Mouse (Mus musculus) heart, adult 2 months (tissue): ENCODE results near the gene Ap4s1.

Source experiments
- CTCF ChIP-seq: fragments of 200-600 bp; IDR thresholded peaks from 2 replicates; pipeline ENCODE4 v1.8.1; 2022; ENCODE audit warnings: antibody characterized with exemption, mild to moderate bottlenecking, moderate library complexity
- POLR2A ChIP-seq: fragments of 200-500 bp; IDR thresholded peaks from 2 replicates; pipeline ENCODE4 v1.6.1; 2011; ENCODE audit warnings: mild to moderate bottlenecking, low read depth, low read length, control low read depth; ENCODE audit not compliant: insufficient read depth

DNA sequence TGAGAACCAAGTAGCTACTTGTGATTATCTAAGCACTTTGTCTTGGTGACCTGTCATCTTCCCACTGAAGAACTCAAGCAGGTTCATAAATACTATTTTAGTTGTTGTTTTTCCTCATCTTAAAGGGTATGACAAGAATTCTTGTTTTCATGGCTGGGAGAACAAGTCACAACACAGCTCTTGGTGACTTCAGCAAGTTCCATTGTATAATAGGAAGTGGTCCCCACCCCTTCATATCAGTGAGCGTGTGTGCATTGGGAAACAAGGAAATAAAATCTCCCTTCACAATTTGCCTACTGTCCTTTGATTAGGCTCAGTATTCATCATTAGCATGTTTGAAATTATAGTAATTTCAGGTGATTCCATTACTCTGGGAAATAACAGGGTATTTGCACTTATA lies 4.1 kb downstream of the Ap4s1 start:
- TF ChIP-seq POLR2A, result no peak
- TF ChIP-seq CTCF, result no peak
